Mouse (Mus musculus) left cerebral cortex, adult 2 months (tissue): ENCODE measurements at regions not wholly inside any gene's neighbourhood (a gene's known extent, or its start where the extent isn't known, plus 50 kb on each side); places are given as distances from the start of the nearest gene placed in this dataset.

Source experiments
- DNase-seq, 2 experiments: peaks; one replicate each; pipeline ENCODE4 v3.0.0; 2021 to 2022; ENCODE audit warnings: low spot score in 2 of 2, mixed read lengths in 1 of 2; ENCODE audit errors: extremely low spot score in 1 of 2
- H3K27ac ChIP-seq: fragments of 200-600 bp; 2 replicates; pipeline ENCODE4 v1.8.1; 2022
- H3K4me3 ChIP-seq: fragments of 200-600 bp; 2 replicates; pipeline ENCODE4 v1.8.1; 2022
- CTCF ChIP-seq: fragments of 200-600 bp; IDR thresholded peaks from 2 replicates; pipeline ENCODE4 v1.8.1; 2022; ENCODE audit warnings: antibody characterized with exemption, mild to moderate bottlenecking, moderate library complexity
- intact Hi-C: fragments of 180-260 bp; cut with DNase I; formaldehyde crosslinking; loops from one replicate; pipeline ENCODE4 v1.15.1; 2025

DNA sequence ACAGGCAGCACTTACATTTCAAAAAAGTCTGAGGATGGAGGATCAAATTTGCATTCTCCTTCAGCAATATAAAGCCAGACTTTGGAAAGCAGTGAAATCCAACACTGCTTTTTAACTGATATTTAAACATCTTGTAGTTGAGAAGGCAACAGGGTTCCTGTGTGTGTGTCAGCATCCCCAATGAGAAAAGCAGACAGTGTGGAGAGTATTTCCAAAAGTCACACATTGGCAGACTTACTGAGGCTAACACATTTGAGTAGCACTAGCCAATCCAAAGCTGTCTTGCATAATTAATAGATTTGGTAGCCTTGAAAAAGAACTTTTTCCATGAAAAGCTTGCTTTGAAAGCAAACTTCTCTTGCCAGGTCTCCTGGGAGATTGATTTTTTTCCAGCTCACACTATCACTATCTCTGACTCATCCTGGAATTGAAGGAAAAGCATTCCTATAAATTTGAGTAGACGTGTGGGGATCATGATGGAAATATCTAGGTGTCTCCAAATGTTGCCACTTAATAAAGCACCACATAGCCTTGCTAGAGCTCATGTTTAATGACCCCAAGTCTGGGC lies 168.0 kb downstream of the Ibtk start:
- no peak overlapping the region for H3K27ac ChIP-seq
- DNase-seq, result no peak
- intact Hi-C loops, result loop anchor here (10.0 kb wide), 1 partner anchor 1556 kb away; no protein-coding TSS in a partner anchor
- no peak for TF ChIP-seq CTCF
- no peak overlapping the region for H3K4me3 ChIP-seq

DNA sequence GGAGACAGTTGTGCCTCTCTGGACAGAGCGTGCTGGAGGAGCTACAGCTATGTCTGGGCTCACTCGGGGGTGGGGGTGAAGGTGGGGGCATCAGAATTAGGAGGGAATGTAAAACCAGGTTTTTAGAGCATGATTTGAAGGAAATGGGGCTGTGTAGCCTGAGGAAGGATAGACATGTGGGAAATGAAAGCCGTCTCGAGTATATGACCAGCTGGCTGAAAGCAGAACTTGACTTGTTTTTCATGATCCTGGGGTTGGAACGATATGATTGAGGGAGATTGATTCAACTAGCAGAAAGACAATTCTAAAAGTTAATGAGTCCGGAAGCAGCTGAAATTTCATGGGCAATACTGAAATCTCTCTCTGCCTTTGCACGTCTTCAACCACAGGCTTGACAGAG lies 171.3 kb downstream of the Ibtk start:
- DNase-seq, result no peak
- no peak overlapping the region for H3K4me3 ChIP-seq
- no peak for TF ChIP-seq CTCF
- intact Hi-C loops, result no loop called here
- H3K27ac ChIP-seq, result no peak overlapping the region

DNA sequence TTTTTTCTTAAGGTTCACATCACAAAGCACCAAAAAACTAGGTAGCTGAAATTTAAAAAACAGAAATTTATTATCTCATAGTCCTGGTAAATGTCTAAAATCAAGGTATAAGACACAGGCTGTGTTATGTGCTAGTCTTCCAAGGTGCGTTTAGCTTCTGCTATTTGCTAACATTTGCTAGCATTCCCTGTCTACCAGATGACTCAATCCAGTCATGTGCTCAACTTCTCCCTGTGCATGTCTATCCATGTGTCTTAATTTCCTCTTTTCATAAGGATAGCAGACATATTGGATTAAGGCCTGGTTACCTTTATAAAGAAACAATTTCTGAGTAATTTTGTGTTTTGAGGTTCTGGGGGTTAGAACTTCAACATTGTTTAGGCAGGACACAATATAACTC lies 171.8 kb downstream of the Ibtk start:
- TF ChIP-seq CTCF, result no peak
- no peak overlapping the region for H3K27ac ChIP-seq
- intact Hi-C loops, result no loop called here
- H3K4me3 ChIP-seq, result no peak overlapping the region
- no peak for DNase-seq

DNA sequence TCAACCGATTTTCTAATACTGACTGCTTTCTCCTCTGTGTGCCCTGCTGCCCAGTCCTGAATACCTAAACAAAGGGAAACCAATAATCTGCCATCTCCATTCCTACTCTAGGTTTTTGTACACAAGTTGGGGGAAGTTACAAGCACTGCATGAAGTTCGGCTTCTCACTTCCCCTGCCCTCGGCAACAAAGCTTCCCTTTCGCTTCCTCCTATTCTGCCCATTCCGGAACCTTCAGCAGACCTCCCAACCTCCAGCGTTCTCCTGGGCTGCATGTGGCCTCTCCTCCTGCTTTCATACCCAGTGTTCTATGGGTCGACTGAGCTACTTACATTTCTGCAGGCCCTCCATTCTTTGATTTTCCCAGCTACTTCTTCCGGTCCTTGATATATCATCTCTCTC lies 180.3 kb downstream of the Ibtk start:
- no peak for DNase-seq
- no peak for TF ChIP-seq CTCF
- no peak overlapping the region for H3K4me3 ChIP-seq
- no peak overlapping the region for H3K27ac ChIP-seq
- intact Hi-C loops, result no loop called here

DNA sequence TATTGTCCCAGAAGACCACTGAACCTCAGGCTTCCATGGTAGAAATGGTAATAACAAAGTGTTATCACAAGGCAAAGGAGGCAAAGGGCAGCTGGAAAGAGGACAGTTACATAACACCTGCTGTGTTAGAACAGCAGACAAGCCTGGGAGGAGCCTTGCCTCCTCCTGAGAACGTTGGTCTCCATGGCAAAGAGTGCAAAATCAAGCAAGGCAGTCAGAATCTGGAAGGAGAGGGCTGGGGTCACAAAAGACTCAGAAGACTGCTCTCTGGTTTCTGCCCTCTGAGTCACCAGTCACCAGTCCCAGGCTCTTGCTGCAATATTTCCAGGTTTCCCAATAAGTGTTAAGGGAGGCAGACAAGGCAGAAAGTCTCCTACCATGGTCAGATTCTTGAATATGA lies 197.3 kb downstream of the Ibtk start:
- TF ChIP-seq CTCF, result no peak
- intact Hi-C loops, result no loop called here
- Histone ChIP-seq H3K4me3 (no peak overlapping the region), H3K27ac (no peak overlapping the region)
- no peak for DNase-seq

DNA sequence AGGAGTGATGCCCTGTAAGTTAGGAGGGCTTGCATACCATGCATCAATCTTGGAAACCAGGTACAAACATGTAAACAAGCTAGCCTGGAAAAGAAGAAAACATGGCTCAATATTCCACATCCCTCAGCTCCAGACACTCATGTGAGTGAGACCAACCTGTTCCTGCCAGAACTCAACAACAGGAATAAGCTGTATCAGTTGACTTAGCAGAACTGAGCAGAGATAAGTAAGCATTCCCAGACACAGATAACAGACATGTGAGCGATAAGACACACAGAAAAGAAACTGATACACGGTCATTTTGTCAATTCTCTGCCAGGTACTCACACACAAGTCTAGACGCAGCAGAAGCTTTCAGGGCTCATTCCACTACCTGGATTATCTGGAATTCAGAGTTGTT lies 198.7 kb downstream of the Ibtk start:
- Histone ChIP-seq H3K27ac (no peak overlapping the region), H3K4me3 (no peak overlapping the region)
- DNase-seq, result no peak
- intact Hi-C loops, result no loop called here
- no peak for TF ChIP-seq CTCF

DNA sequence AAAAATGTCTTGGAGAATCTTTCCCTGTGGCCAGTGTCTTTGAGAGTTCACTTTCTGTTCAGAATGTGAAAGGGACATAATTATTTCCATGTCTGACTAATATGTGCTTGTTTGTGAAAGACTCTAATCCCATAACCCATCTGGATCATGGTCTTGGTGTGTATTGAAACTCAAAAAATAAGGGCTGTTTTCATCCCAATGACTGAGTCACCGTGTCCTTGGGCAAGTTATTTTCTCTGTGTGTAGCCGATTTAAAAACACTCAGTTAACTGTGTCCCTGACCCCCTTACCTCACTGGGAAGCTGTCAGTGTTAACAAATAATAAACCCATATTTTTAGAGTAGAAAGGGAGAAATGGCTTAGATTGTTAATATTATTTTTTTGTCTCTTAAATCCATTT lies 202.9 kb downstream of the Ibtk start:
- DNase-seq, result no peak
- TF ChIP-seq CTCF, result no peak
- no peak overlapping the region for H3K27ac ChIP-seq
- intact Hi-C loops, result no loop called here
- H3K4me3 ChIP-seq, result no peak overlapping the region

DNA sequence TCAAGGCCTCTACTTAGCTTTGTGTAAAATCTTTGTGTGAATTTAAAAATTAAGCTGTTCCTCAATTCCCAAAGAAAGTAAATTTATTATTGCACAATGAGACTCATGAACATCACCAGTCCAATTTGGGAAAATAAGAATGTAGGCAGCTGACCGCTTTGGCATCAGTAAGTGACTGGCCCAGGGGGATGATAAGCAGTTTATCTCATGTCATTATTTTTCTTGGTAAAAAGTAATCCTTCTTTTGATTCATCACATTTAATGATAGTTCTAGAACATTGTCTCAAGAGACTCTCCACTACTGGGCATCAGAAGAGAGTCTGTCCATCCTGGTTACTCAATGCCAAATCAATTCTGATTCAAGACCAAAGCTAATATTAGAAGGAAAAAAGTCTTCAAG lies 203.6 kb downstream of the Ibtk start:
- no peak for TF ChIP-seq CTCF
- intact Hi-C loops, result no loop called here
- Histone ChIP-seq H3K4me3 (no peak overlapping the region), H3K27ac (no peak overlapping the region)
- no peak for DNase-seq

DNA sequence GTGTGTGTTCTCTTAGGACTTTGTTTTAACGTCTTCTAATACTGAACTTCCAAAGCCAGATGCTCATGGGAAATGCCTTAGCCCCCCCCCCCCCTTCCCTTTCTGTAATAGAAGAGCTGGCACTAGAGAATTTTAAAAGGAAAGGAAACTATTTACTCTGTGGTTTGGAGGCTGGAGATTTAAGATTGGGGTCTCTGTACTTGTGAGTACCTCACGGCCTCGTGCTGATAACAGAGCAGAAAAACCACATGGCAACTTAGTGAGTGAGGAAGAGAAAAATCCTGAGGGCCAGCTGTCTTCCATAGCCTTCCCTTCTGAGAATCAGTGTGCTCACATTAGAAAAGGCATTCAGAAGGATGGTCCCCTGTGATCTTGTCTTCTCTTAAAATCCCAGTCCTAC lies 210.6 kb downstream of the Ibtk start:
- TF ChIP-seq CTCF, result no peak

DNA sequence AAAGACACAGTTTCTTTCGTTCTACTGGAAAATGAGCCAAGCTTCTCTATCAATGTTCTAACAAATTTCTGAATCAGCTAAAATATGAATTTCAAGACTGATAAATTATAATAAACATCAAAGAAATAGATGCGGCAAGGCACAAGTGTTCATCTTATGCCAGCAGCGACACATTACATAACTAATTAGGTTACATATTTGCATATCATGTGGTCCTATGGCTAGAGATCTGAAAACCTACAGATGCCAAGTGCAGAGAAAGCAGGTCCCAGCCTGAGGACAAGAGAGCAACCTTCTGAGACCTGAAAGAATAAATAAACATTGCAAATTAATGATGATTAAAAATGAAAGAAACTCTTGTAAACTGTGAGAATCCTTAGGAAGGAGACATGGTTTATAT lies 201.3 kb upstream of the Tent5a start:
- DNase-seq, result no peak
- no peak for TF ChIP-seq CTCF
- no peak overlapping the region for H3K27ac ChIP-seq
- no peak overlapping the region for H3K4me3 ChIP-seq
- intact Hi-C loops, result loop anchor here (10.0 kb wide), 1 partner anchor 1184 kb away; no protein-coding TSS in a partner anchor

More for the DNA sequence above, 210.6 kb downstream of the Ibtk start:
- H3K27ac ChIP-seq, result no peak overlapping the region
- DNase-seq, result no peak
- no peak overlapping the region for H3K4me3 ChIP-seq
- intact Hi-C loops, result no loop called here

DNA sequence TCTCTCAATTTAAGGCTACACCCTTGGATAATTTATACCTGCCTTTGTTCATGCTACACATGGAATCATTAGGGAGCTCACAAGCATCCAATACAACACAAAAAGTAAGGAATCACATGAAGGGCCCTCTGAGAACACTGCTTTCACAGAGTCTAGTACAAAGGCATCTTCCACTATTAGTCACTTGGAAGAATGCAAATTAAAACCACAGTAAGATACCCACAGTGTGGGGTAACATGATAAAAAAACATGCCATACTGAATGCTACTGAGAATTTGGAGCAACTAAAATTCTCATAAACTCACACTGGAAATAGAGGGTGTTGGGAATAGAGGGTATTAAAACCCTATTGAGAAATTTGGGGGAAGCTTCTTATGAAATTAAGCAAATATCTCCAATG lies 197.6 kb upstream of the Tent5a start:
- intact Hi-C loops, result loop anchor here (10.0 kb wide), 1 partner anchor 1180 kb away; no protein-coding TSS in a partner anchor
- Histone ChIP-seq H3K4me3 (no peak overlapping the region), H3K27ac (no peak overlapping the region)
- no peak for TF ChIP-seq CTCF
- no peak for DNase-seq

DNA sequence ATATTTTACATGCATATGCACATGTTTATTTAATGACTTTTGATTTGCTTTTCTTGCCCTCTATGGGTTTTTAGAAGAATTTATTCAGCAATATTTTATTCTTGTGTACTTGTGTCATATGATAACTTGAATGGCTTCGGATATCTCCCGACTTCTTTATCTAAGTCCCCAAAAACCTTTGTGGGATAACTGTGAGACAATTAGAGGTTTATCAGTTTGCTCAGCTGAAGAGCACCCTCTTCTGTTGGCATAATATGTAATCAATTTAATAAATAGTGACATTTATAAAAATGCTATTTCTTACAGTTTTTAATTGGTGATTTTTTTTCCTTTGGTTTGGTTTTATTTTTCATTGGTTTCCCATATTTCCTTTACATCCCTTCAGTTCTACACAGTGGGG lies 194.2 kb upstream of the Tent5a start:
- peak; percentile 14 for TF ChIP-seq CTCF
- H3K27ac ChIP-seq, result no peak overlapping the region
- intact Hi-C loops, result loop anchor here (10.0 kb wide), 1 partner anchor 1177 kb away; no protein-coding TSS in a partner anchor
- DNase-seq, result no peak
- no peak overlapping the region for H3K4me3 ChIP-seq

DNA sequence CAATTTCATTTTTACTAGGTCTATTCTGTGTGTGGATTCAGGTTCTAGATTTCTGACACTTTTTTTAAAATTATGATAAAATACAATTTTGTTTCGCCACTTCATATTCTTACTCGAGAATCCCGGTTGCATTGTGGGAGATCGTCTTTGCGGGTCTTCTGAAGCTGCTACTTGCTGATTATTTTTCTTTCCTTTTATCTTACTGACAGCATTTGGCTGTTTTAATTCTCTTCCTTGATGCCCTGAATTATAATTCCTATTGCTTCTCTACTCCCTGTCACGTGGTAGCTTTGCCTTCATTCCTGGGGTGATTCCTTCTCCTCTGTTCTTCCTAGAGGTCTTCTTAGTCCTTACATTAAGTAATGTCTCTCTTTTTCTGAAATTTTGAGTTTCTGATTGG lies 193.8 kb upstream of the Tent5a start:
- intact Hi-C loops, result loop anchor here (10.0 kb wide), 1 partner anchor 1176 kb away; no protein-coding TSS in a partner anchor

More for the DNA sequence above, 193.8 kb upstream of the Tent5a start:
- H3K4me3 ChIP-seq, result no peak overlapping the region
- DNase-seq, result no peak
- TF ChIP-seq CTCF, result no peak
- H3K27ac ChIP-seq, result no peak overlapping the region
